Mouse (Mus musculus): Measurements from ENCODE around the gene Gm6034.
"Not testable (repeated sequence)": the region's sequence is repeated elsewhere in the genome, so short reads cannot be mapped to it uniquely, and the experiment has no call there.

Gm6034 gene

GRCm38 (mm10) chr17:36082519-36083232, 39.9 kb downstream of the Gm6034 start:
- not testable (repeated sequence) for DNase-seq

DNA sequence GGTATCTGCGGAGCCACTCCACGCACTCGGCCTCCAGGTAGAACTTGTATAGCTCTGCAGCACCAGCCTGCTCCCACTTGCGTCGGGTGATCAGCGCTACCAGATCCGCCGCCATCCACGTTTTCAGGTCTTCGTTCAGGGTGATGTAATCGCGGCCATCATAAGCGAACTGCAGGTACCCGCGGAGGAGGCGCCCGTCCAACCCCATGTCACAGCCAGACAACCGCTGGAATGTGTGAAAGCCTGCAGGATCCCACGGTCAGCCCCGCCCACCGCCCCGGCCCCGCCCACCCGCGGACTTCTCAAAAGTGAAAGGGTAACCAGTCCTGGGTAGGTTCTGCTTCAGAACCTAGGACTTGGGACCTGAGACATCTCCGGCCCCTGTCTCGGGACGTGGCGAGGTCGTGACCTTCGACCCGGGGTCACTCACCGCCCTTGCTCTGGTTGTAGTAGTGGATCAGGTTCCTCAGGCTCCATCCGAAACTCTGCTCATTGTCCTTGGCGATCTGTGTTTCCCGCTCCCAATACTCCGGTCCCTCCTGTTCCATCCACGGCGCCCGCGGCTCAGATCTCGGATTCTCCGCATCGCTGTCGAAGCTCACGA, 40.6 kb downstream of the Gm6034 start:
- DNase-seq, result no peak

GRCm38 (mm10) chr17:36083870-36084451, 41.2 kb downstream of the Gm6034 start:
- no peak for DNase-seq

- DNase-seq, result not testable (repeated sequence)
These were observed 43.2 kb downstream of the Gm6034 start for GRCm38 (mm10) chr17:36085976-36086375.

DNA sequence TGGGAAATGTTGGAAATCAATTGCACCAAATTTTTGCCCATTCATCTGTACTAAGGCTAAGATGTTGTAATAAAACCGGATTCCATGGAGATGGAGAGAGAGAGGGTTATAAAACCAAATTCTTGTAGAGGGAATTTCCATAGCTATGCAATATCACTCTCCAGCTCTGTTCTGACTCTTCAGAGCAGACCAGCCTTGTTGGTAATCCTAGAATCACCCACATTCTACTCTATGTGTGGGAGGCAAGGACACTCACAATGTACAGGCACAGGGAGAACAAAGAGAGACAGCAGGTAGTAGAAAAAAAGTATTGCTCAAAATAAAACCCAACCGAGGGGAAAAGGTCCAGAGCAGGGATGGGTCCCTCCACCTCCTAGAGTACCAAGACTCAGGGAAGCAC, 49.2 kb downstream of the Gm6034 start:
- DNase-seq, result not testable (repeated sequence)

GRCm38 (mm10) chr17:36092520-36092919, 49.8 kb downstream of the Gm6034 start:
- DNase-seq, result not testable (repeated sequence)

GRCm38 (mm10) chr17:36093936-36094335, 51.2 kb downstream of the Gm6034 start:
- DNase-seq, result no peak

DNA sequence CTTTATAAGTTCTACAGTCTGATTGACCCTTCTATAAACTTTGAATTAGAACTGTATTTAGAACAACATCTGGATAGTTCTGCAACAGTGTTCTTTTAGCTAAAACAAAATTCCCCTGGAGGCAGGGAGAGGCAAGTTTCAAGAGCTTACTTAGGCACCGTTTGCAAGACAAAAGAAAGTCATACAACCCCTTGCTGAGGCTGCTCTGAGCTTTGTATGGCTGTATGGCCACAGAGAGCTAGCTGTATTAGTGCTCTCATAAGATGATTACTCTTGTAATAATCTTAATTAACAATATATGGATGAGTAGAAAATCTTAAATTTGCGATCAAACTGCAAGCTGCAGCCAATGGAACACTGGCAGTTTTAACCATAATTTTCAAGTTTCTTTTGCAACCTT, 56.8 kb downstream of the Gm6034 start:
- DNase-seq, result not testable (repeated sequence)

DNA sequence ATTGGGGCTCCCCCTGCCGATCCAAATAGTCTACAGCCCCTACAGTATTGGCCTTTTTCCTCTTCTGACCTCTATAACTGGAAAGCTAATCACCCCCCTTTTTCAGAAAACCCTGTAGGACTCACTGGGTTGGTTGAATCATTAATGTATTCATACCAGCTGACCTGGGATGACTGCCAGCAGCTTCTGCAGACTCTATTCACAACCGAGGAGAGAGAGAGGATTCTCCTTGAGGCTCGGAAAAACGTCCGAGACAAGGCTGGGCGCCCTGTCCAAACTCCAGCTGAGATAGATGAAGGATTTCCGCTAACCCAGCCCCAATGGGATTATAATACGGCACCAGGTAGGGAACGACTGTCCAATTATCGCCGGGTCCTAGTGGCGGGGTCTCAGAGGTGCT, 59.3 kb downstream of the Gm6034 start:
- DNase-seq, result not testable (repeated sequence)
